Mouse (Mus musculus): ENCODE data around the gene Vmn1r228. TPM values are rescaled to one million over a fixed set of nuclear protein-coding genes. Genes with fewer than 3 reads are reported as not detected.

Gene Vmn1r228
- total RNA-seq (2021): not detected
- long read RNA-seq, experiment 1: 0 reads
- long read RNA-seq, experiment 2: 0 reads

DNA sequence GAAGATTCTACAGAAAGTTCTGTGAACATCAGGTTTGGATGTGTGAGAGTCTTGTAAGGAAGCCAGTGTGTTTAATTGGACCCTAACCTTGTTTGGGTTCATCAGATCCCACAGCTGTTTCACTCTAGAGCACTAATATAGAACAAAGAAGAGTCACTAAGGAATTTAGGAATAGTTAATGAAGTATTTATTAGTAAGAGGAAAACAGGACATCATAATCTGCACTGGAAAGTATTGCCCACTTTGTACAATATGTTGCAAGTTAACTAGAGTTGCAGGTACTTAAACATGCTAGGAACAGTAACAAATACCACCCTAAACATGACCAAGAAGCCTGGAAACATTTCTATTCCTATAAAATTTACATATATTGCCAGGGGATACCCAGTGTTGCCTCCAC lies at the start of gene Vmn1r228:
TSS of gene Vmn1r228 (minus strand) at position 101 of the 400 bp plus-strand sequence.
- DNase-seq: no peak

DNA sequence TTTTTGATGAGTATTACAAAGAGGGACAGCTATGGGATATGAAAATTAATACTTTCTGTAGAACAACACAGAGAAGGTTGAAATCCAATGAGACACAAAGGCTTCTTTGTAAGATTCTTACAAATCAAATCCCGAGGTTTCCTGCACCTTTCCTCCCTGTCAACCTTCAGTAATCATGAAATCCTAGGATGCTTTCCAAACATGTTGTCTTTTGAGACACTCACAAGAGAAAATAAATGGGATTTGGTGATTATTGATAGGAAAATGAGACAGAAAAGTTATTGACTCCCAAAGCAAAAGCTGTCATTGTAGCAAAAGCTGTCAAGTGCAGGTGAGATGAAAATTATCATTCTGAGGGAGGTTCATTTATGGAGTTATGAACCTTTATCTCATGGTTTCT lies 25.3 kb upstream of the Vmn1r228 start, which contains the start of gene Vmn1r229:
TSS of gene Vmn1r229 (plus strand) at position 301 of the 400 bp plus-strand sequence.
- DNase-seq: no peak

DNA sequence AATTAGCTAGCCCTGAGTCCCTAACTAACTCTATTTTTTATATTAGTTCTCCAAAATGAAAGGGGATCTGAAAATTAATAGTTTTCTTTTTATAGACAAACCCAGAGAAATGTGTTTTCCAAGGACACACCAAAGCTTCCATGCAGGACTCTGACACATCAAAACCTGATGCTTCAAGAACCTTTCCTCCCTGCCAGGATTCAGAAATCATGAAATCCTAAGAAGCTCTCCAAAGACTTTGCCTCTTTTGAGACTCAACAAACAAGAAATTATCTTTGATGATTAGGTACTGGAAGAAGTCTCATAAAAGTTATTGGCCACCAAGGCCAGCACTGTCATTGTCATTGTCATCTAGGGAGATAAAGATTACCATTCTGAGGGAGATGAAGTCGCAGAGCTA lies 56.4 kb downstream of the Vmn1r228 start, which contains the start of gene Vmn1r227:
TSS of gene Vmn1r227 (plus strand) at position 301 of the 400 bp plus-strand sequence.
- no peak for DNase-seq

Other genes with a start within 250 kb of the Vmn1r228 start
- not detected for gene Vmn2r109, start 221.4 kb downstream of the Vmn1r228 start, total RNA-seq (2021)
- gene Vmn2r110, start 189.7 kb downstream of the Vmn1r228 start, total RNA-seq (2021): not detected
- gene Fpr-rs3, start 161.3 kb downstream of the Vmn1r228 start, total RNA-seq (2021): not detected
- not detected for gene Vmn1r226, start 103.3 kb downstream of the Vmn1r228 start, total RNA-seq (2021)
- not detected for gene Vmn1r227, start 56.3 kb downstream of the Vmn1r228 start, total RNA-seq (2021)
- not detected for gene Vmn1r229, start 25.4 kb upstream of the Vmn1r228 start, total RNA-seq (2021)
- gene Vmn1r230, start 54.3 kb upstream of the Vmn1r228 start, total RNA-seq (2021): not detected
- gene Vmn1r231, start 118.9 kb upstream of the Vmn1r228 start, total RNA-seq (2021): not detected
- not detected for gene Vmn1r232, start 133.6 kb upstream of the Vmn1r228 start, total RNA-seq (2021)
- gene Ppp2r1a, start 159.2 kb upstream of the Vmn1r228 start, total RNA-seq (2021): 100 to 1,000 TPM; 261 to 332 TPM
- not detected for gene Vmn1r233, start 210.3 kb upstream of the Vmn1r228 start, total RNA-seq (2021)
- gene Zfp160, start 222.7 kb upstream of the Vmn1r228 start, total RNA-seq (2021): 10 to 100 TPM; 14.9 to 15.8 TPM